Mouse (Mus musculus) forebrain, embryonic 12.5 days (tissue): ENCODE measurements around the gene Commd3. TPM values are rescaled to one million over a fixed set of nuclear protein-coding genes. Genes with fewer than 3 reads are reported as not detected.

ENCODE experiments used
- ATAC-seq: fragments of 200-750 bp; cut with Nextera tagmentation; 2 replicates; pipeline ENCODE4 v1.8.0; 2017; ENCODE audit warnings: moderate TSS enrichment; ENCODE audit not compliant: low FRiP score
- H3K27ac ChIP-seq: fragments of 300-500 bp; sonication (generic); 2 replicates; pipeline ENCODE4 v1.5.1; 2016; ENCODE audit warnings: mild to moderate bottlenecking
- H3K27me3 ChIP-seq: fragments of 300-500 bp; sonication (generic); 2 replicates; pipeline ENCODE4 v1.6.1; 2016; ENCODE audit warnings: mild to moderate bottlenecking
- H3K36me3 ChIP-seq: fragments of 300-500 bp; sonication (generic); replicated peaks from 2 replicates; pipeline ENCODE4 v1.6.1; 2016; ENCODE audit warnings: mild to moderate bottlenecking
- H3K4me1 ChIP-seq: fragments of 300-500 bp; sonication (generic); 2 replicates; pipeline ENCODE4 v1.6.1; 2016
- H3K4me2 ChIP-seq: fragments of 300-500 bp; sonication (generic); 2 replicates; pipeline ENCODE4 v1.6.1; 2016; ENCODE audit warnings: mild to moderate bottlenecking, moderate library complexity
- H3K4me3 ChIP-seq: fragments of 300-500 bp; sonication (generic); replicated peaks from 2 replicates; pipeline ENCODE4 v1.5.1; 2016; ENCODE audit warnings: mild to moderate bottlenecking
- H3K9ac ChIP-seq: fragments of 300-500 bp; sonication (generic); 2 replicates; pipeline ENCODE4 v1.6.1; 2016; ENCODE audit warnings: mild to moderate bottlenecking
- H3K9me3 ChIP-seq: fragments of 300-500 bp; sonication (generic); 2 replicates; pipeline ENCODE4 v1.6.1; 2016
- WGBS: fragments of 180-500 bp; shearing (Covaris S2); methylation state at CpG from one replicate; pipeline ENCODE4 v1.1.7; 2016; 5-methylcytosine and 5-hydroxymethylcytosine counted together
- polyA plus RNA-seq: library from polyadenylated mRNA; unstranded; fragments of >200 nt; fragmentation: Nextera tagmentation; extraction: Ambion mirVana; gene quantifications from 2 replicates; pipeline ENCODE4 v1.2.1, GENCODE M21; 2016

Gene Commd3
- polyA plus RNA-seq, 1 experiment from 2014 or later, result 162 TPM

- peaks cover 60% of the 10 kb centered on the region for H3K27me3 ChIP-seq
- H3K36me3 ChIP-seq, result peaks cover 2% of the 10 kb centered on the region
- peak; percentile 18 for ATAC-seq
- WGBS, result under 1% methylated on average over 51 of the region's 51 CpGs
- H3K9me3 ChIP-seq, result no peaks in the 10 kb centered on the region
- H3K4me1 ChIP-seq, result peaks cover 29% of the 10 kb centered on the region
- H3K27ac ChIP-seq, result no peak overlapping the region
- peak overlapping the region; percentile 53 for H3K4me3 ChIP-seq
- peak overlapping the region; percentile 92 for H3K4me2 ChIP-seq
- H3K9ac ChIP-seq, result peak overlapping the region; percentile 56
Measured at GRCm38 (mm10) chr2:18689064-18689921, 17.1 kb downstream of the Commd3 start.

GRCm38 (mm10) chr2:18690055-18690691, 18.0 kb downstream of the Commd3 start:
- H3K4me3 ChIP-seq, result peak overlapping the region; percentile 53
- H3K27me3 ChIP-seq, result peaks cover 67% of the 10 kb centered on the region
- ATAC-seq, result peak; percentile 72
- no peaks in the 10 kb centered on the region for H3K9me3 ChIP-seq
- peaks cover 37% of the 10 kb centered on the region for H3K4me1 ChIP-seq
- no peak overlapping the region for H3K27ac ChIP-seq
- WGBS, result 0% methylated on average over 57 of the region's 58 CpGs
- H3K36me3 ChIP-seq, result no peaks in the 10 kb centered on the region
- H3K9ac ChIP-seq, result peak overlapping the region; percentile 56
- peak overlapping the region; percentile 92 for H3K4me2 ChIP-seq

- Histone ChIP-seq H3K36me3 (no peaks in the 10 kb centered on the region), H3K9me3 (no peaks in the 10 kb centered on the region), H3K4me3 (peak overlapping the region; percentile 53), H3K27me3 (peaks cover 73% of the 10 kb centered on the region), H3K4me2 (peak overlapping the region; percentile 92), H3K9ac (no peak overlapping the region), H3K4me1 (peaks cover 39% of the 10 kb centered on the region), H3K27ac (no peak overlapping the region)
- WGBS, result under 1% methylated on average over 9 of the region's 9 CpGs
- ATAC-seq, result no peak
Measured at GRCm38 (mm10) chr2:18690756-18691155, 18.6 kb downstream of the Commd3 start.

GRCm38 (mm10) chr2:18692031-18692430, 19.8 kb downstream of the Commd3 start:
- Histone ChIP-seq H3K36me3 (no peaks in the 10 kb centered on the region), H3K9me3 (no peaks in the 10 kb centered on the region), H3K4me3 (no peak overlapping the region), H3K4me2 (no peak overlapping the region), H3K4me1 (peaks cover 39% of the 10 kb centered on the region), H3K9ac (no peak overlapping the region), H3K27me3 (peaks cover 70% of the 10 kb centered on the region), H3K27ac (no peak overlapping the region)
- no peak for ATAC-seq

GRCm38 (mm10) chr2:18692548-18692947, 20.4 kb downstream of the Commd3 start:
- WGBS, result 4% methylated on average over 1 of the region's 1 CpGs

GRCm38 (mm10) chr2:18693491-18693870, 21.3 kb downstream of the Commd3 start:
- peak overlapping the region; percentile 98 for H3K4me2 ChIP-seq
- peak overlapping the region; percentile 55 for H3K4me3 ChIP-seq
- H3K36me3 ChIP-seq, result no peaks in the 10 kb centered on the region
- H3K4me1 ChIP-seq, result peaks cover 40% of the 10 kb centered on the region
- no peak overlapping the region for H3K27ac ChIP-seq
- ATAC-seq, result no peak
- H3K9me3 ChIP-seq, result no peaks in the 10 kb centered on the region
- under 1% methylated on average over 5 of the region's 5 CpGs for WGBS
- peaks cover 65% of the 10 kb centered on the region for H3K27me3 ChIP-seq
- no peak overlapping the region for H3K9ac ChIP-seq

More at GRCm38 (mm10) chr2:18692548-18692947, 20.4 kb downstream of the Commd3 start:
- H3K9me3 ChIP-seq, result no peaks in the 10 kb centered on the region
- H3K4me2 ChIP-seq, result no peak overlapping the region
- no peak overlapping the region for H3K9ac ChIP-seq
- no peak for ATAC-seq
- H3K27ac ChIP-seq, result no peak overlapping the region
- H3K27me3 ChIP-seq, result peaks cover 65% of the 10 kb centered on the region
- H3K4me3 ChIP-seq, result no peak overlapping the region
- H3K4me1 ChIP-seq, result peaks cover 39% of the 10 kb centered on the region
- no peaks in the 10 kb centered on the region for H3K36me3 ChIP-seq

- ATAC-seq, result peak; percentile 66
- Histone ChIP-seq H3K9ac (peak within 1 kb of the TSS; percentile 70), H3K4me1 (peaks cover 40% of the 10 kb centered on the region), H3K4me2 (peak within 1 kb of the TSS; percentile 98), H3K9me3 (no peaks in the 10 kb centered on the region), H3K27me3 (peaks cover 65% of the 10 kb centered on the region), H3K27ac (peak within 1 kb of the TSS; percentile 68), H3K4me3 (peak within 1 kb of the TSS; percentile 55), H3K36me3 (no peaks in the 10 kb centered on the region)
- WGBS, result under 1% methylated on average over 60 of the region's 61 CpGs
Measured at GRCm38 (mm10) chr2:18693871-18694610, 21.9 kb downstream of the Commd3 start, which contains the start of gene Spag6. TSS of gene Spag6 (plus strand) at chr2:18694032.

- peak overlapping the region; percentile 55 for H3K4me3 ChIP-seq
- H3K27me3 ChIP-seq, result peaks cover 65% of the 10 kb centered on the region
- WGBS, result under 1% methylated on average over 20 of the region's 20 CpGs
- no peaks in the 10 kb centered on the region for H3K9me3 ChIP-seq
- peak overlapping the region; percentile 70 for H3K9ac ChIP-seq
- H3K4me1 ChIP-seq, result peaks cover 34% of the 10 kb centered on the region
- H3K4me2 ChIP-seq, result peak overlapping the region; percentile 98
- peak overlapping the region; percentile 68; the same call in 1 of the 2 replicates for H3K27ac ChIP-seq
- H3K36me3 ChIP-seq, result no peaks in the 10 kb centered on the region
- peak; percentile 18 for ATAC-seq
Measured at GRCm38 (mm10) chr2:18694611-18694950, 22.4 kb downstream of the Commd3 start.

GRCm38 (mm10) chr2:18695163-18695562, 23.0 kb downstream of the Commd3 start:
- H3K4me1 ChIP-seq, result peaks cover 28% of the 10 kb centered on the region
- no peaks in the 10 kb centered on the region for H3K36me3 ChIP-seq
- peak overlapping the region; percentile 98; the same call in 1 of the 2 replicates for H3K4me2 ChIP-seq
- H3K27ac ChIP-seq, result no peak overlapping the region
- H3K4me3 ChIP-seq, result peak overlapping the region; percentile 55; the same call in 1 of the 2 replicates
- ATAC-seq, result no peak
- WGBS, result 2% methylated on average over 8 of the region's 8 CpGs
- H3K9me3 ChIP-seq, result no peaks in the 10 kb centered on the region
- peaks cover 65% of the 10 kb centered on the region for H3K27me3 ChIP-seq
- no peak overlapping the region for H3K9ac ChIP-seq

GRCm38 (mm10) chr2:18695629-18696150, 23.5 kb downstream of the Commd3 start:
- no peak overlapping the region for H3K4me2 ChIP-seq
- WGBS, result 3% methylated on average over 7 of the region's 7 CpGs
- no peaks in the 10 kb centered on the region for H3K9me3 ChIP-seq
- H3K9ac ChIP-seq, result no peak overlapping the region
- peaks cover 63% of the 10 kb centered on the region for H3K27me3 ChIP-seq
- peaks cover 24% of the 10 kb centered on the region for H3K4me1 ChIP-seq
- H3K27ac ChIP-seq, result no peak overlapping the region
- no peak for ATAC-seq
- H3K36me3 ChIP-seq, result no peaks in the 10 kb centered on the region
- no peak overlapping the region for H3K4me3 ChIP-seq

GRCm38 (mm10) chr2:18697591-18698244, 25.5 kb downstream of the Commd3 start:
- peaks cover 22% of the 10 kb centered on the region for H3K4me1 ChIP-seq
- no peak overlapping the region for H3K27ac ChIP-seq
- no peak overlapping the region for H3K9ac ChIP-seq
- WGBS, result 3% methylated on average over 4 of the region's 4 CpGs
- no peak for ATAC-seq
- no peak overlapping the region for H3K4me3 ChIP-seq
- H3K36me3 ChIP-seq, result no peaks in the 10 kb centered on the region
- no peaks in the 10 kb centered on the region for H3K9me3 ChIP-seq
- peaks cover 61% of the 10 kb centered on the region for H3K27me3 ChIP-seq
- no peak overlapping the region for H3K4me2 ChIP-seq
